Mouse (Mus musculus): ENCODE measurements around the gene Appl1. TPM values are rescaled to one million over a fixed set of nuclear protein-coding genes. Genes with fewer than 3 reads are reported as not detected.

Appl1 gene
- polyA plus RNA-seq, 1 experiment from 2014 or later, result 41.0 TPM

DNA sequence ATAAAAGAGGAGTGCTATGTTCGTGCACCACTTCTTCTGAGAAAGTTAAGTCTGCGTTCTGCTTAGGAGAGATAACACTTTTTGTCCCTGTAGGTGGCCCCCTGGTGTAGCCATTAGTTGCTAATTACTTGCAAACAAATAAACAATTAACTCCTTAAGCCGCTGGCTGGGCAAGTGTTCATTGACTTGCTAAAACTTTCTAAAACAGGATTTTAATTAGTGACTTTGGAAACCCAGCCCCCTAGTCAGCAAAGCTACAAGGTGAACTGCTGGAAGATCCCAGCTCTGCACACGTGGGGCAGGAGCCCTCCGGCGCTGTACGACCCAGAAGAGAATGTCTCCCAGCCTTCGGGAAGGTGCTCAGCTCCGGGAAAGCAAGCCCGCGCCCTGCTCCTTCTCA is 29.4 kb upstream of the Appl1 start:
- WGBS, result 3% methylated on average over 11 of the region's 11 CpGs
- no peak overlapping the region for H3K4me2 ChIP-seq
- no peaks in the 10 kb centered on the region for H3K4me1 ChIP-seq (ENCODE audit: insufficient read depth)
- no peak for TF ChIP-seq CTCF (IDR thresholded peaks at IDR 0.05; ENCODE audit: low read depth)
- H3K27ac ChIP-seq (ENCODE audit: low read depth), result no peak overlapping the region
- H3K27me3 ChIP-seq (ENCODE audit: insufficient read depth, low read length), result peaks cover 16% of the 10 kb centered on the region; the same call in 1 of the 2 replicates
- DNase-seq (no peak), ATAC-seq (ENCODE audit: insufficient read depth) (no peak)
- no peak overlapping the region for H3K9ac ChIP-seq
- H3K4me3 ChIP-seq (ENCODE audit: low read depth, low read length), result no peak overlapping the region
- H3K9me3 ChIP-seq (ENCODE audit: low read depth, low read length), result no peaks in the 10 kb centered on the region
- no peaks in the 10 kb centered on the region for H3K36me3 ChIP-seq (ENCODE audit: insufficient read depth)

DNA sequence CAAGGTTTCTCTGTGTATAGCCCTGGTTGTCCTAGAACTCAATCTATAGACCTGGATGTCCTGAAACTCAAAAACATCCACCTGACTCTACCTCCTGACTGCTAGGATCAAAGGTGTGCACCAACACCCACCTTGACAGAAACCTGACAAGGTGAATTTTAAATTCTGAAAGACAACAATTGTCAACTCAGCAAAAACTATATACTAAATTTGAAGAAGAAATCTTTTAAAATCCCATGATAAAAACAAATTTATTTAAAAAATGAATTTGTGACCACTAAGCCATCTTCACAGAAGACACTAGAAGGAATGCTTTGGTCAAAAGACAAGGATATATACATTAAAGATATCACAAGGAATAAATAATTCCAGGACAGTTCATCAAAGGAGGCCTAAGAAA is 25.2 kb upstream of the Appl1 start:
- ATAC-seq (ENCODE audit: insufficient read depth) (no peak), DNase-seq (no peak)
- H3K4me2 ChIP-seq, result no peak overlapping the region
- H3K9me3 ChIP-seq (ENCODE audit: low read depth, low read length), result no peaks in the 10 kb centered on the region
- no peak overlapping the region for H3K4me3 ChIP-seq (ENCODE audit: low read depth, low read length)
- peaks cover 14% of the 10 kb centered on the region; the same call in 1 of the 2 replicates for H3K27me3 ChIP-seq (ENCODE audit: insufficient read depth, low read length)
- H3K36me3 ChIP-seq (ENCODE audit: insufficient read depth), result no peaks in the 10 kb centered on the region
- TF ChIP-seq CTCF (IDR thresholded peaks at IDR 0.05; ENCODE audit: low read depth), result no peak
- no peak overlapping the region for H3K27ac ChIP-seq (ENCODE audit: low read depth)
- H3K9ac ChIP-seq, result no peak overlapping the region
- no peaks in the 10 kb centered on the region for H3K4me1 ChIP-seq (ENCODE audit: insufficient read depth)

DNA sequence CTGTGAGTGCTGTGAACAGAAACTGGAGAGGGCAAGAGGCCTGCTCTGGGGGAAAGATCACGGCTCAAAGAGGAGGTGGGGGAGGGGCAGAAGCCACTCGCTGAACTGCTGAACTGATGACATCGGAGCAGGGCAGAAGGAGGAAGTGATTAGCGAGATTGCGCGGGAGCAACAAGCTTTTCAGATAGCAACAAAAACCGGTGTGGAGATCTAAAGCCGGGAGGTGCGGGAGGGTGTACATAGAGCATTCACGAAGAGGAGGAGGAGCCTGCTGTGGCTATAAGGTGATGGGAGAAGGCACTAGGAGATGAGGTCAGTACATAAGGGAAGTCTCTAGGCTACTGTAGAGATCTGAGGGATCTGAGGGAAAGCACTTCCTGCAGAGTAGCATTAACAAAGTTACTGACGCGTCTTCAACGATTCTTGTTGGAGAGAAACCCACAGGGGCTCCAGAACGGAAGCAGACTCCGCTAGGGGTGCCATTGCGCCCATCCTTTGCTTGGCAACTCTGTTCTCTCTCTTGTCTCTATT is 23.2 kb upstream of the Appl1 start, which contains the start of gene Hesx1:
Hesx1 (plus strand) TSS at position 206 of the 531 bp plus-strand sequence.
- ATAC-seq (ENCODE audit: insufficient read depth) (peak; percentile 71; the same call in 1 of the 2 replicates), DNase-seq (peak; percentile 67)
- Histone ChIP-seq H3K27ac (ENCODE audit: low read depth) (no peak within 1 kb of the TSS; the same call in 1 of the 2 replicates), H3K9ac (no peak within 1 kb of the TSS), H3K4me2 (peak within 1 kb of the TSS; percentile 48), H3K4me3 (ENCODE audit: low read depth, low read length) (peak within 1 kb of the TSS; percentile 14), H3K36me3 (ENCODE audit: insufficient read depth) (no peaks in the 10 kb centered on the region), H3K4me1 (ENCODE audit: insufficient read depth) (no peaks in the 10 kb centered on the region), H3K27me3 (ENCODE audit: insufficient read depth, low read length) (peaks cover 3% of the 10 kb centered on the region; the same call in 1 of the 2 replicates), H3K9me3 (ENCODE audit: low read depth, low read length) (no peaks in the 10 kb centered on the region)
- TF ChIP-seq CTCF (IDR thresholded peaks at IDR 0.05; ENCODE audit: low read depth), result peak; percentile 33; the same call in 1 of the 2 replicates
- WGBS, result 7% methylated on average over 16 of the region's 16 CpGs

DNA sequence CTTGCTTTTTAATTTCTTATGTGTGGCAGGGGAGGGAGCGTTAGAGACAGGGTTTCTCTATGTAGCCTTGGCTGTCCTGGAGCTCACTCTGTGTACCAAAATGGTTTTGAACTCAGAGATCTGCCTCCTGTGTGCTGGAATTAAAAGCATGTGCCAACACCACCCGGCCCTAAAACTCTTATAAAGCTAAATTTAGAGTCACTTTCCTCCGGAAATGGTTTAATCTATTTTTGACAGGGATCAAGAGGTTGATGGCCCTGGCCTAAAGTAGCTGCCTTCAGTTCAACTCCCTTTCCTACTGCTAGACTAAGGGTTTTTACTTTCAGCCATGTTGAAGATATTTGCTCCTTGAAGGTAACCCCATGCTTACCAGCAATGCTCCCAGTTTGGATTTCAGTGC is 22.4 kb upstream of the Appl1 start:
- no peak for DNase-seq
- H3K4me2 ChIP-seq, result no peak overlapping the region
- peaks cover 3% of the 10 kb centered on the region; the same call in 1 of the 2 replicates for H3K27me3 ChIP-seq (ENCODE audit: insufficient read depth, low read length)
- WGBS, result 49% methylated on average over 3 of the region's 3 CpGs
- no peak for TF ChIP-seq CTCF (IDR thresholded peaks at IDR 0.05; ENCODE audit: low read depth)
- no peak overlapping the region for H3K9ac ChIP-seq
- no peak for ATAC-seq (ENCODE audit: insufficient read depth)
- H3K36me3 ChIP-seq (ENCODE audit: insufficient read depth), result no peaks in the 10 kb centered on the region
- no peak overlapping the region for H3K4me3 ChIP-seq (ENCODE audit: low read depth, low read length)
- H3K27ac ChIP-seq (ENCODE audit: low read depth), result no peak overlapping the region; the same call in 1 of the 2 replicates
- no peaks in the 10 kb centered on the region for H3K9me3 ChIP-seq (ENCODE audit: low read depth, low read length)
- no peaks in the 10 kb centered on the region for H3K4me1 ChIP-seq (ENCODE audit: insufficient read depth)

DNA sequence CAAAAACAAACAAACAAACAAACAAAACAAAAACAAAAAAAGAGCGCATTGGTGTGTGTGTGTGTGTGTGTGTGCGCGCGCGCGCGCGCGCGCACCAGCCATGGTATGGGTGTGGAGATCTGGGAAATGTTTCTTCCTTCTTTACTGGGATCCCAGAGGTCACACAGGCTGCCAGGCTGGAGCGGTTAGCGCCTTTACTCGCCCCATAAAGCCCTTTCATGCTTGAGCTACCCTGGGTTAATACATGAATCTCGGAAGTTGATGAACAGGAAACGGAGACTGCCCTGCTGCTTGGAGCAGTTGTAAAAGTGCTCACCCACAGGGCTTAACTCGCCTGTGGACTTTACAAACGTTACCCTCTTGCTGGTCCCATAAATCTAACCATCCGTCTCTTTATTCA is 20.6 kb upstream of the Appl1 start:
- DNase-seq, result no peak

DNA sequence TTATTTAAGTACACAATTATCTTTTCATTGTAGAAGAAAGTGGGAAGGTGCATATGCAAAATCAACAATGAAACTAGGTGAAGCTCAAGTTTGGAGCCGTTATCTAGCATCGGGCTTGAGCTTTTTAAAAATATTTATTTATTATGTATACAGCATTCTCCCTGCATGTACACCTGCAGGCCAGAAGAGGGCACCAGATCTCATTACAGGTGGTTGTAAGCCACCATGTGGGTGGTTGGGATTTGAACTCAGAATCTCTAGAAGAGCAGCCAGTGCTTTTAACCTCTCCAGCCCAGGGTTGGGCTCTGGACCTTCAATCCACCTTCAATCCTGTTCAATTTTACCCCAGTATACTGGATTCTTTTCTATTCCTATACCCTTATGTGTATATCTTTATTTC is 17.7 kb upstream of the Appl1 start:
- 58% methylated on average over 2 of the region's 2 CpGs for WGBS
- Histone ChIP-seq H3K9ac (no peak overlapping the region), H3K27ac (ENCODE audit: low read depth) (no peak overlapping the region), H3K9me3 (ENCODE audit: low read depth, low read length) (no peaks in the 10 kb centered on the region), H3K36me3 (ENCODE audit: insufficient read depth) (no peaks in the 10 kb centered on the region), H3K4me2 (no peak overlapping the region), H3K27me3 (ENCODE audit: insufficient read depth, low read length) (peaks cover 3% of the 10 kb centered on the region; the same call in 1 of the 2 replicates), H3K4me3 (ENCODE audit: low read depth, low read length) (no peak overlapping the region), H3K4me1 (ENCODE audit: insufficient read depth) (no peaks in the 10 kb centered on the region)
- ATAC-seq (ENCODE audit: insufficient read depth), result no peak
- DNase-seq, result peak; percentile 29
- peak; percentile 57 for TF ChIP-seq CTCF (IDR thresholded peaks at IDR 0.05; ENCODE audit: low read depth)

More for the DNA sequence above, 20.6 kb upstream of the Appl1 start:
- TF ChIP-seq CTCF (IDR thresholded peaks at IDR 0.05; ENCODE audit: low read depth), result no peak
- H3K36me3 ChIP-seq (ENCODE audit: insufficient read depth), result no peaks in the 10 kb centered on the region
- no peaks in the 10 kb centered on the region for H3K4me1 ChIP-seq (ENCODE audit: insufficient read depth)
- WGBS, result 77% methylated on average over 18 of the region's 18 CpGs
- no peak overlapping the region for H3K27ac ChIP-seq (ENCODE audit: low read depth)
- no peak overlapping the region for H3K4me2 ChIP-seq
- no peaks in the 10 kb centered on the region for H3K9me3 ChIP-seq (ENCODE audit: low read depth, low read length)
- peaks cover 3% of the 10 kb centered on the region; the same call in 1 of the 2 replicates for H3K27me3 ChIP-seq (ENCODE audit: insufficient read depth, low read length)
- H3K4me3 ChIP-seq (ENCODE audit: low read depth, low read length), result no peak overlapping the region
- H3K9ac ChIP-seq, result no peak overlapping the region
- no peak for ATAC-seq (ENCODE audit: insufficient read depth)

DNA sequence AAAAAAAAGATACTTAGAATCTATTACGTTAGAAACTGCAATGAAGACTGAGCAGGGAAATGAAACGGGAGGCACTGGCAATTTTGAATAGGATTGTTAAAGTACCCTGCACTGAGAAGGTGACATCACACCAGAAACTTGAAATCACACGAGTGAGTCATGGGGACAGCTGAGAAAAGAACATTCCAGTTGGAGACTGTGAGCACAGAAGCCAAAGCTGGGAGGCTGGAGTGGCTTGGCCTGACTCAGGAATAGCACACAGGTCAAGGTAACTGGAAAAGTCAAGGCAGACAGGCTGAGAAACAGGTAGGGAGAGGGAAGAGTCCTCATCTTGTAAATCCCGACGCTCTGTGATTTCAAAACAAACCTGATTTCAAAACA is 11.1 kb upstream of the Appl1 start:
- no peak overlapping the region for H3K9ac ChIP-seq
- H3K27ac ChIP-seq (ENCODE audit: low read depth), result no peak overlapping the region
- H3K4me2 ChIP-seq, result no peak overlapping the region
- H3K27me3 ChIP-seq (ENCODE audit: insufficient read depth, low read length), result no peaks in the 10 kb centered on the region
- H3K4me1 ChIP-seq (ENCODE audit: insufficient read depth), result no peaks in the 10 kb centered on the region
- H3K4me3 ChIP-seq (ENCODE audit: low read depth, low read length), result no peak overlapping the region
- H3K36me3 ChIP-seq (ENCODE audit: insufficient read depth), result no peaks in the 10 kb centered on the region
- ATAC-seq (ENCODE audit: insufficient read depth), result no peak
- H3K9me3 ChIP-seq (ENCODE audit: low read depth, low read length), result peaks cover 6% of the 10 kb centered on the region; the same call in 1 of the 2 replicates
- WGBS, result 69% methylated on average over 5 of the region's 5 CpGs
- DNase-seq, result no peak
- no peak for TF ChIP-seq CTCF (IDR thresholded peaks at IDR 0.05; ENCODE audit: low read depth)
